Mouse (Mus musculus) megakaryocyte, embryonic 14.5 days (primary cell): Measurements from ENCODE around the gene Gm17720.

Experiments used
- FLI1 ChIP-seq: IDR thresholded peaks from 2 replicates; pipeline ENCODE4 v1.6.1; 2012; ENCODE audit warnings: low read length, inconsistent platforms, mixed read lengths
- GATA1 ChIP-seq: IDR thresholded peaks from 3 replicates; pipeline ENCODE4 v1.6.1; 2012; ENCODE audit warnings: mixed read lengths, low read length, inconsistent platforms, borderline replicate concordance

DNA sequence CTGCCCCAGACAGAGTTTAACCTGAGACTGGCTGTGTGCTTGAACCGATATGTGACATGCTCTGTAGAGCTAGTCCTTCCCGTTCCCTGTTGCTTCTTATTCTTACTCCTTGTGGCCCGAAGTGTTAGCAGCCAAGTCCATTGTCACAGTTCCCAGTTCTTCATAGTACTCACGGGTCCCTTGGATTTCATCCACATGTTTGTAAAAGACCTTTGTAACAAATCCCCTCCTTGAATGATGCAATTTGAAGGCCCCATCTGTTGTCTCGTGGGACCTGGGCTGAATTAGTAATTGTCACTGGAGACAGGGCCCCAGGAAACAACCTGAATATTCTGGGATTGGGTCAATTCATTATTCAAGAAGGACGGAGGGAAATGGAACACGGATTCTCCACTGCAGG, 33.0 kb upstream of the Gm17720 start:
- TF ChIP-seq GATA1, result no peak
- TF ChIP-seq FLI1, result no peak
